In genomic region chr6:91213287-91214218, GRCm38 (mm10) we compare ENCODE assay signal across 9 mouse cellular contexts. TPM values are rescaled to one million over a fixed set of nuclear protein-coding genes. Genes with fewer than 3 reads are reported as not detected.
DNase-seq lines count a peak whose midpoint lies in the region; ATAC-seq and TF ChIP-seq lines count a peak whose summit lies in the region.
"Had no signal": no experiment of that assay in that cellular context is flagged by ENCODE, and none has a peak within 500 bp of the region (broad histone marks: within the 10 kb centered on the region; RNA-seq: fewer than 3 reads in every experiment).

No protein-coding gene starts in this region.

- DNase-seq in layer of hippocampus, adult 2 months (ENCODE audit: low spot score in 2 of 2), result no peak
- no peak for DNase-seq in layer of hippocampus, adult 18-20 months (ENCODE audit: low spot score in 2 of 2)
- DNase-seq in hindbrain, postnatal 0 days (ENCODE audit: low spot score), result no peak
- no peak for DNase-seq in right cerebral cortex, adult 18-20 months
- no peak for DNase-seq in ovary, postnatal 36 days (ENCODE audit: low spot score)
- no peak for DNase-seq in layer of hippocampus, adult 8-10 months (ENCODE audit: low spot score in 2 of 2)
- DNase-seq: cerebellum, postnatal 14 days had no signal

- peak overlapping the region; percentile 47 for H3K4me3 ChIP-seq in layer of hippocampus, adult 2 months
- H3K4me3 ChIP-seq in embryonic facial prominence, embryonic 13.5 days, result peak overlapping the region; percentile 65
- H3K4me3 ChIP-seq in hindbrain, postnatal 0 days (ENCODE audit: low read length), result peak overlapping the region; percentile 34
- H3K4me3 ChIP-seq in myocyte, result peak overlapping the region; percentile 59

- H3ac ChIP-seq in myocyte (ENCODE audit: control insufficient read depth, insufficient read length), result peak overlapping the region; percentile 8

- H3K79me2 ChIP-seq in myocyte (ENCODE audit: control insufficient read depth, insufficient read depth), result peaks cover 48% of the 10 kb centered on the region

- no peaks in the 10 kb centered on the region for H3K9me3 ChIP-seq in embryonic facial prominence, embryonic 13.5 days
- H3K9me3 ChIP-seq in hindbrain, postnatal 0 days (ENCODE audit: low read length), result no peaks in the 10 kb centered on the region

- 37% methylated on average over 21 of the region's 21 CpGs for WGBS in embryonic facial prominence, embryonic 13.5 days
- WGBS in hindbrain, postnatal 0 days, result 45% methylated on average over 21 of the region's 21 CpGs

- TF ChIP-seq CTCF in layer of hippocampus, adult 2 months (conservative IDR thresholded peaks at IDR 0.05), result no peak
- TF ChIP-seq CTCF in hindbrain, postnatal 0 days (IDR thresholded peaks at IDR 0.05; ENCODE audit: low read depth), result no peak

- peak overlapping the region; percentile 81 for H3K9ac ChIP-seq in embryonic facial prominence, embryonic 13.5 days
- peak overlapping the region; percentile 46; the same call in 1 of the 2 replicates for H3K9ac ChIP-seq in hindbrain, postnatal 0 days (replicated peaks; ENCODE audit: low read length)

- H3K27me3 ChIP-seq in embryonic facial prominence, embryonic 13.5 days, result no peaks in the 10 kb centered on the region
- H3K27me3 ChIP-seq in hindbrain, postnatal 0 days (ENCODE audit: insufficient read depth, low read length), result no peaks in the 10 kb centered on the region; the same call in 1 of the 2 replicates
- H3K27me3 ChIP-seq in myocyte (ENCODE audit: control insufficient read depth, insufficient read depth, insufficient read length), result no peaks in the 10 kb centered on the region

- H3K4me2 ChIP-seq in embryonic facial prominence, embryonic 13.5 days, result peak overlapping the region; percentile 87
- peak overlapping the region; percentile 60 for H3K4me2 ChIP-seq in hindbrain, postnatal 0 days (ENCODE audit: low read depth, low read length)
- peak overlapping the region; percentile 79 for H3K4me2 ChIP-seq in myocyte (ENCODE audit: low read depth)

- ATAC-seq in embryonic facial prominence, embryonic 13.5 days (ENCODE audit: insufficient number of reproducible peaks, insufficient read depth, low FRiP score, low TSS enrichment, low read depth), result no peak
- peak; percentile 37; the same call in 1 of the 2 replicates for ATAC-seq in hindbrain, postnatal 0 days

- no peak for TF ChIP-seq POLR2A in myocyte (IDR thresholded peaks at IDR 0.05; ENCODE audit: insufficient read length, low read depth)

- peaks cover 87% of the 10 kb centered on the region for H3K4me1 ChIP-seq in embryonic facial prominence, embryonic 13.5 days
- H3K4me1 ChIP-seq in hindbrain, postnatal 0 days (ENCODE audit: insufficient read depth, low read length), result peaks cover 12% of the 10 kb centered on the region

- peaks cover 14% of the 10 kb centered on the region for H3K36me3 ChIP-seq in embryonic facial prominence, embryonic 13.5 days
- no peaks in the 10 kb centered on the region for H3K36me3 ChIP-seq in hindbrain, postnatal 0 days (ENCODE audit: insufficient read depth, low read length)
- peaks cover 5% of the 10 kb centered on the region for H3K36me3 ChIP-seq in myocyte (ENCODE audit: control insufficient read depth, insufficient read depth)

- H3K27ac ChIP-seq in layer of hippocampus, adult 2 months, result peak overlapping the region; percentile 18; the same call in 1 of the 2 replicates
- peak overlapping the region; percentile 84 for H3K27ac ChIP-seq in embryonic facial prominence, embryonic 13.5 days
- no peak overlapping the region for H3K27ac ChIP-seq in hindbrain, postnatal 0 days

TF ChIP-seq in myocyte, 11 proteins besides CTCF, POLR2A, EP300 and RAD21:
- TF ChIP-seq SRF (IDR thresholded peaks at IDR 0.05; ENCODE audit: control insufficient read depth, insufficient read length, low read depth), result no peak
- no peak for TF ChIP-seq TCF3 (IDR thresholded peaks at IDR 0.05; ENCODE audit: insufficient read length, low read depth)
- no peak for TF ChIP-seq MAX (IDR thresholded peaks at IDR 0.05; ENCODE audit: low read depth)
- no peak for TF ChIP-seq E2F4 (IDR thresholded peaks at IDR 0.05; ENCODE audit: insufficient read depth)
- TF ChIP-seq TCF12 (IDR thresholded peaks at IDR 0.05; ENCODE audit: insufficient read depth, poor library complexity, severe bottlenecking), result no peak

RNA-seq across cellular contexts. Expression of gene Fbln2, which starts 1.3 kb away (rescaled TPM):
- 10 to 100 TPM in 1 of 2 experiments, 1 to 10 TPM in 1; 8.1 to 10.8 TPM for total RNA-seq in layer of hippocampus, adult 2 months (2021)
- total RNA-seq in layer of hippocampus, adult 18-20 months (2021), result 1 to 10 TPM; 7.8 to 10.0 TPM
- 298 and 344 TPM in 2 replicates for polyA plus RNA-seq in embryonic facial prominence, embryonic 13.5 days (2015; fragmentation: Nextera tagmentation; extraction: Ambion mirVana)
- 50.6 and 50.9 TPM in 2 replicates for total RNA-seq in hindbrain, postnatal 0 days (2014; rRNA removed)
- 18.5 and 21.2 TPM in 2 replicates for polyA plus RNA-seq in hindbrain, postnatal 0 days (2015; fragmentation: Nextera tagmentation; extraction: Ambion mirVana)
- polyA plus RNA-seq in myocyte (2012; fragmentation: generic; extraction: Trizol), result 167 TPM
- total RNA-seq in layer of hippocampus, adult 8-10 months (2022), result 10 to 100 TPM; 10.3 to 13.7 (median 11.0) TPM

RNA-seq across cellular contexts. Expression of gene Hdac11, which starts 57.1 kb away (rescaled TPM):
- 100 to 1,000 TPM; 154 to 156 TPM for total RNA-seq in layer of hippocampus, adult 2 months (2021)
- total RNA-seq in layer of hippocampus, adult 18-20 months (2021), result 100 to 1,000 TPM; 169 to 174 TPM
- 12.8 and 15.6 TPM in 2 replicates for polyA plus RNA-seq in embryonic facial prominence, embryonic 13.5 days (2015; fragmentation: Nextera tagmentation; extraction: Ambion mirVana)
- 100 and 111 TPM in 2 replicates for total RNA-seq in hindbrain, postnatal 0 days (2014; rRNA removed)
- 50.1 and 50.7 TPM in 2 replicates for polyA plus RNA-seq in hindbrain, postnatal 0 days (2015; fragmentation: Nextera tagmentation; extraction: Ambion mirVana)
- polyA plus RNA-seq in myocyte (2012; fragmentation: generic; extraction: Trizol), result 39.3 TPM
- total RNA-seq in layer of hippocampus, adult 8-10 months (2022), result 100 to 1,000 TPM; 165 to 192 (median 179) TPM
